Mouse (Mus musculus): ENCODE measurements around the gene Plekha6. TPM values are rescaled to one million over a fixed set of nuclear protein-coding genes. Genes with fewer than 3 reads are reported as not detected.
A peak's percentile ranks its signal among the peaks of the same experiment; 100 is the strongest.

Plekha6 gene
- total and polyA plus RNA-seq, 3 experiments, result 11.8 to 28.5 TPM; not detected in 1

DNA sequence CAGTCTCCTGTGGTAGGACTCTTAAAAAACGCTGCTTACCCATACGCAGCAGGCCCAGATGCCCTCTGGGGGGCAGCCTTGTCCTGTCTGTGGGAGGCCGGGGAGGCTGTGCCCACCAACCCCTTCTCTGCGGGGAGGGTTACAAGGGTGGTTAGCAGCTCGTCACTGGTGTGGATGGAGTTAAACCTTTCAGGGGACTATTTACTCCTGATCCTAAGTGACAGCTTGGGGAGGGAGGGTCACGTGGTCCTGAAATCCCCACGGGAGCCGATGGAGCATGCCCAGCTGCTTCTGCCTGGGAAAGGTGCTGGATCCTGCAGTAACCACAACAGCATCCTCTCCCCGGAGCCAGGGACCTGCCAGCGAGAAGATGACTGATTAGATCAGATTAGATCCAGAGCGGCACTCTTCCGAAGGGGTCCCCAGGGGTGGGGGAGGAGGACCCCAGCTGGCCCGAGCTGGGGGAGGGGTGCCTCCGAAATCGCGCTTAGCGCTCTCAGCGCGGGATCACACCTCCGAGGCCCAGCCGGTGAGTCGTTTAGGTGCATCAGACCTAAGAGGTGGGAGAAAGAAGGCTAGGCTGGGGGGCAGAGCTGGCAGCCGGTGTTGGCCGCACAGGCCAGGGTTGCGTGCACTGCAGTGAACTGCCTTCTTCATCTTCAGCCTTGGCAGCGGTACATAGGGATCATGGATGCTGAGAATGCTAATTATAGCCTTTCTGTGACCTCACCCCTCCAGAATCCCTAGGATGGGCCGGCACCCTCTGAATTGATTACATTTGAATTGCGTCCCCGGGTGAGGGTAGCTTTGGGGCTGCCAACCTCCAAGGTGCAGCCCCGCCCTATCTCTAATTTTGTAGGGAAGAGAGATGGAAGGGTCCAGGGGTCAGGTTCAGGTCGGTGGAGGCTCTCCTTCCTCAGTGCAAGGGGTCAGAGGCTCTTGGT, 17.3 kb downstream of the Plekha6 start:
- H3K27me3 ChIP-seq (ENCODE audit: control insufficient read depth in 1 of 2, insufficient read depth in 2 of 2, low read length in 2 of 2), result no peaks in the 10 kb centered on the region
- DNase-seq (ENCODE audit: low read depth, low spot score), result peak; percentile 39

DNA sequence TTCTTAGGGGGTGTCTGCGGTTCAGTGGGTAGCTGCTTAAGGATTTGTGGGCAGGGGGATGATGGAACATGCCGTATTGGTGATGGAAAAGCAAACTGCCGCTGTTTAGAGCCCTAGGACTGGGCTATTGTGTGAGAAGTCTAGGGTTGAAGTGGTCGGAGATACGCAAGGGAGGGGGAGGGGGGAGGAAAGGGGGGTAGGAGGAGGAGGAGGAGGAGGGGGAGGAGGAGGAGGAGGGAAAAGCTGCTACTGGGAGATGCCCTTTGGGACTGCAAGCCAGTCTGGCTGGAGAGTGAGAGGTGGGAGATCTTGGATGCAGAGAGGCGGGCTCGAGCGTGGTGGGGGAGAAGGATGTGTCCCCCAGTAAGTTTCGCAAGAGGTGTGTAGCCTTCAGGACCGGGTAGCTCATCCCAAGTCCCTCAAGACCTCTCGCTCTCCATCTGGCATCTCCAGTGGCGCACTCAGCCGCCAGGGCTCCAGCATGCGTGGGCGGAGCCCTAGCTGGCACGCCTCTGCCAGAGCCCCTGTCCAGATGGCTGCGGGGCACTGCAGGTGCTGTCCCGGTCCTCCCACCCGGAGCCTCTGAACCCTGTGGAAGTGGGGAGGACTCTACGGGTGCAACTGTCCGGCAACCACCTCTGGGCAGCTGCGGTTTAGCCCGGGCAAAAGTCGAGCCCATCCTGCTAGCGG, 18.2 kb downstream of the Plekha6 start:
- Histone ChIP-seq H3K27me3 (ENCODE audit: control insufficient read depth in 1 of 2, insufficient read depth in 2 of 2, low read length in 2 of 2) (no peaks in the 10 kb centered on the region), H3K79me2 (ENCODE audit: control insufficient read depth, insufficient read depth, low read length, poor library complexity) (no peaks in the 10 kb centered on the region), H3K4me3 (ENCODE audit: control insufficient read depth in 1 of 2, insufficient read depth in 1 of 2, low read depth in 2 of 2, low read length in 2 of 2) (no peak overlapping the region), H3K9ac (ENCODE audit: control insufficient read depth, low read depth, low read length, poor library complexity, severe bottlenecking) (no peak overlapping the region), H3K27ac (ENCODE audit: control insufficient read depth, low read depth, low read length) (no peak overlapping the region), H3K9me3 (replicated peaks; ENCODE audit: insufficient read depth, low read length) (no peaks in the 10 kb centered on the region), H3K4me1 (ENCODE audit: control insufficient read depth in 1 of 2, insufficient read depth in 2 of 2, low read length in 2 of 2) (no peaks in the 10 kb centered on the region), H3K36me3 (ENCODE audit: control insufficient read depth in 1 of 2, insufficient read depth in 2 of 2, low read length in 2 of 2) (peaks cover 0 to 4% of the 10 kb centered on the region in 2 experiments; a peak in 1 of 4 replicates)
- DNase-seq (ENCODE audit: low read depth, low spot score), result no peak
- TF ChIP-seq EP300 (IDR thresholded peaks at IDR 0.05; ENCODE audit: low read depth in 1 of 2, low read length in 2 of 2) (no peak), TAL1 (IDR thresholded peaks at IDR 0.05; ENCODE audit: low read length) (no peak), ELF1 (IDR thresholded peaks at IDR 0.05; ENCODE audit: low read depth, low read length) (no peak), NELFE (IDR thresholded peaks at IDR 0.05; ENCODE audit: low read depth, low read length) (no peak), UBTF (IDR thresholded peaks at IDR 0.05; ENCODE audit: borderline replicate concordance, insufficient read depth, low read depth, low read length) (no peak), KAT2A (conservative IDR thresholded peaks at IDR 0.05; ENCODE audit: low read depth, low read length) (no peak), GATA1 (IDR thresholded peaks at IDR 0.05; ENCODE audit: low read depth, low read length) (no peak), ZC3H11A (IDR thresholded peaks at IDR 0.05; ENCODE audit: low read depth, low read length) (no peak), MAFK (IDR thresholded peaks at IDR 0.05; ENCODE audit: borderline replicate concordance, low read depth, low read length) (no peak), USF1 (IDR thresholded peaks at IDR 0.05; ENCODE audit: low read depth, low read length) (no peak), POLR2A (IDR thresholded peaks at IDR 0.05; ENCODE audit: control insufficient read depth in 1 of 2, insufficient read depth in 1 of 2, low read depth in 1 of 2, low read length in 2 of 2, poor library complexity in 1 of 2) (no peak), RCOR1 (IDR thresholded peaks at IDR 0.05; ENCODE audit: low read depth, low read length) (no peak), MYC (IDR thresholded peaks at IDR 0.05; ENCODE audit: low read depth, low read length) (no peak), MAZ (IDR thresholded peaks at IDR 0.05; ENCODE audit: low read depth, low read length) (no peak), JUND (IDR thresholded peaks at IDR 0.05; ENCODE audit: low read depth, low read length) (no peak), SMC3 (IDR thresholded peaks at IDR 0.05; ENCODE audit: low read depth, low read length) (no peak), POLR2AphosphoS5 (IDR thresholded peaks at IDR 0.05; ENCODE audit: borderline replicate concordance, low read depth, low read length) (no peak), USF2 (IDR thresholded peaks at IDR 0.05; ENCODE audit: borderline replicate concordance in 1 of 2, insufficient read depth in 1 of 2, low read depth in 1 of 2, low read length in 2 of 2) (no peak), HCFC1 (IDR thresholded peaks at IDR 0.05; ENCODE audit: low read depth, low read length) (no peak), GABPA (IDR thresholded peaks at IDR 0.05; ENCODE audit: low read depth, low read length) (no peak)

More for the DNA sequence above, 17.3 kb downstream of the Plekha6 start:
- TF ChIP-seq GATA1 (IDR thresholded peaks at IDR 0.05; ENCODE audit: low read depth, low read length), result no peak
- peak; percentile 72 for TF ChIP-seq SMC3 (IDR thresholded peaks at IDR 0.05; ENCODE audit: low read depth, low read length)
- no peak for TF ChIP-seq TAL1 (IDR thresholded peaks at IDR 0.05; ENCODE audit: low read length)
- peak; percentile 51 to 89 (median 81) for TF ChIP-seq CTCF (IDR thresholded peaks at IDR 0.05 in 2 of 3, conservative IDR thresholded peaks at IDR 0.05 in 1 of 3; ENCODE audit: control insufficient read depth in 1 of 3, insufficient read depth in 1 of 3, low read depth in 2 of 3, low read length in 3 of 3, poor library complexity in 1 of 3, severe bottlenecking in 1 of 3)
- TF ChIP-seq ZC3H11A (IDR thresholded peaks at IDR 0.05; ENCODE audit: low read depth, low read length), result peak; percentile 74
- no peak for TF ChIP-seq ELF1 (IDR thresholded peaks at IDR 0.05; ENCODE audit: low read depth, low read length)
- no peak for TF ChIP-seq MAFK (IDR thresholded peaks at IDR 0.05; ENCODE audit: borderline replicate concordance, low read depth, low read length)
- no peak for TF ChIP-seq HCFC1 (IDR thresholded peaks at IDR 0.05; ENCODE audit: low read depth, low read length)
- TF ChIP-seq POLR2AphosphoS2 (IDR thresholded peaks at IDR 0.05; ENCODE audit: low read length), result no peak
- TF ChIP-seq RAD21 (IDR thresholded peaks at IDR 0.05; ENCODE audit: low read depth, low read length), result peak; percentile 76
- no peak for TF ChIP-seq UBTF (IDR thresholded peaks at IDR 0.05; ENCODE audit: borderline replicate concordance, insufficient read depth, low read depth, low read length)
- TF ChIP-seq KAT2A (conservative IDR thresholded peaks at IDR 0.05; ENCODE audit: low read depth, low read length), result no peak
- TF ChIP-seq ZKSCAN1 (IDR thresholded peaks at IDR 0.05; ENCODE audit: low read depth, low read length), result no peak
- no peak for TF ChIP-seq USF1 (IDR thresholded peaks at IDR 0.05; ENCODE audit: low read depth, low read length)
- no peak for TF ChIP-seq MAX (IDR thresholded peaks at IDR 0.05; ENCODE audit: low read length)
- TF ChIP-seq TBP (IDR thresholded peaks at IDR 0.05; ENCODE audit: low read depth, low read length), result no peak
- TF ChIP-seq POLR2AphosphoS5 (IDR thresholded peaks at IDR 0.05; ENCODE audit: borderline replicate concordance, low read depth, low read length), result no peak
- TF ChIP-seq CHD1 (IDR thresholded peaks at IDR 0.05; ENCODE audit: low read depth, low read length), result no peak
- TF ChIP-seq TCF12 (IDR thresholded peaks at IDR 0.05; ENCODE audit: low read depth, low read length), result no peak
- no peak for TF ChIP-seq USF2 (IDR thresholded peaks at IDR 0.05; ENCODE audit: borderline replicate concordance in 1 of 2, insufficient read depth in 1 of 2, low read depth in 1 of 2, low read length in 2 of 2)
- H3K9me3 ChIP-seq (replicated peaks; ENCODE audit: insufficient read depth, low read length), result no peaks in the 10 kb centered on the region
- H3K4me1 ChIP-seq (ENCODE audit: control insufficient read depth in 1 of 2, insufficient read depth in 2 of 2, low read length in 2 of 2), result no peaks in the 10 kb centered on the region
- no peak overlapping the region for H3K27ac ChIP-seq (ENCODE audit: control insufficient read depth, low read depth, low read length)
- no peaks in the 10 kb centered on the region for H3K79me2 ChIP-seq (ENCODE audit: control insufficient read depth, insufficient read depth, low read length, poor library complexity)
- no peak overlapping the region for H3K4me3 ChIP-seq (ENCODE audit: control insufficient read depth in 1 of 2, insufficient read depth in 1 of 2, low read depth in 2 of 2, low read length in 2 of 2)
- peaks cover 0 to 4% of the 10 kb centered on the region in 2 experiments; a peak in 1 of 4 replicates for H3K36me3 ChIP-seq (ENCODE audit: control insufficient read depth in 1 of 2, insufficient read depth in 2 of 2, low read length in 2 of 2)
- H3K9ac ChIP-seq (ENCODE audit: control insufficient read depth, low read depth, low read length, poor library complexity, severe bottlenecking), result no peak overlapping the region

Measured in MEL (cell line).